Mouse (Mus musculus) gastrocnemius, postnatal 25 days (tissue): ENCODE data around the gene Gm13090. TPM values are rescaled to one million over a fixed set of nuclear protein-coding genes. Genes with fewer than 3 reads are reported as not detected.
A peak's percentile ranks its signal among the peaks of the same experiment; 100 is the strongest.

ENCODE experiments used
- DNase-seq: peaks from one replicate; pipeline ENCODE4 v3.0.0; 2022
- total RNA-seq, 2 experiments: library from RNA; stranded (reverse); gene quantifications; 1 replicate in 1 of 2; 2 replicates in 1 of 2; pipeline ENCODE4 v1.2.3; 2021

Gm13090 gene
- total RNA-seq, 2 experiments from 2014 or later, result not detected

- no peak for DNase-seq
Measured at GRCm38 (mm10) chr4:151138586-151138985, 49.2 kb downstream of the Gm13090 start.

- peak; percentile 62 for DNase-seq
Measured at GRCm38 (mm10) chr4:151139053-151139840, 49.9 kb downstream of the Gm13090 start.

GRCm38 (mm10) chr4:151140368-151140982, 51.1 kb downstream of the Gm13090 start:
- DNase-seq, result no peak

Other genes starting within 250 kb of the Gm13090 start
- gene Errfi1, start 235.7 kb upstream of the Gm13090 start, total RNA-seq, result 10 to 100 TPM; 16.0 to 17.9 TPM
- 100 to 1,000 TPM; 669 to 811 TPM for gene Park7, start 175.1 kb upstream of the Gm13090 start, total RNA-seq
- gene Tnfrsf9, start 175.0 kb upstream of the Gm13090 start, total RNA-seq, result under 1 TPM in 1 of 2 experiments, not detected in 1; 0.18 TPM
- gene Uts2, start 92.5 kb upstream of the Gm13090 start, total RNA-seq, result not detected
- 10 to 100 TPM in 1 of 2 experiments, 1 to 10 TPM in 1; 3.8 to 16.2 TPM for gene Per3, start 44.9 kb upstream of the Gm13090 start, total RNA-seq
- gene Vamp3, start 31.6 kb upstream of the Gm13090 start, total RNA-seq, result 10 to 100 TPM; 49.0 to 54.0 TPM